Mouse (Mus musculus) retina, postnatal 1 day (tissue): ENCODE measurements at regions not wholly inside any gene's neighbourhood (a gene's known extent, or its start where the extent isn't known, plus 50 kb on each side); places are given as distances from the start of the nearest gene placed in this dataset.

Experiments used
- DNase-seq: peaks from one replicate; pipeline ENCODE4 v3.0.0-alpha.2; 2012

DNA sequence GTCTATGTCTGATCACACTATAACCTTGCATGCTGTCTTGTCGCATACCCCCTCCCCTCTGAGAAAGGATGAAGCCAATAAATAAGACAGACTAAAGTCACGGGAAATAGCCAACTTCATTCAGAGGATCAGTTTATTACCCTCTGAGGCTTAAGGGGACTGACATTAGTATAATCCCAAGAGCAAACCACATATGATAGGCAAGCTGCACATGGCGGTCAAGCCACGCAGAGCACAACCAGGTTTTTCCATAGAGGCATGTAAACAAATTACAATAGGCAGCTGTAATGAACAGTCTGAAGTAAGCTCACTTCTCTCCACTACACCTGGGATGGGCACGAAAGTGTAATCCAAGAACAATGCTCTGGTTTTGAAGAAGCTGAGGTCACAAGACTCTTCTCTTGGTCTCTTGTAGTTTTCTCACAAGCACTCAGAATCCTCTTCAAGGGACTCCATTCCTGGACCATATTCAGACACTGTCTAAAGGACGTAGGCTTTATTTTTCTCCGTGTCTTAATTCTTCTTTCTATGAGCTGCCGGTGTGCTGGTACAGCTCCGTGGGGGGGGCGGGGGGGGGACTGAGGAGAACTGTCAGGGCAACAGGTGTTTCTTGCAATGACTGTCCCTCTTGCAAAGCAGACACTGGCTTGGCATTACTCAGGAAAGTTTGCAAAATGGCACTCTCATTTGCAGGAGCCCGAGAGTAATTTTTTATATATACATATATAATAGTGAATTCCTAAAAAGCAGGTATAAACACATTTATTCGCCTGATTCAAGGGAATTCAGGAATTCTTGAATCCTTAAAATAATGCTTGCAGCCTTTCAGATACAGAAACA, 118.4 kb upstream of the Itga4 start:
- DNase-seq, result no peak

DNA sequence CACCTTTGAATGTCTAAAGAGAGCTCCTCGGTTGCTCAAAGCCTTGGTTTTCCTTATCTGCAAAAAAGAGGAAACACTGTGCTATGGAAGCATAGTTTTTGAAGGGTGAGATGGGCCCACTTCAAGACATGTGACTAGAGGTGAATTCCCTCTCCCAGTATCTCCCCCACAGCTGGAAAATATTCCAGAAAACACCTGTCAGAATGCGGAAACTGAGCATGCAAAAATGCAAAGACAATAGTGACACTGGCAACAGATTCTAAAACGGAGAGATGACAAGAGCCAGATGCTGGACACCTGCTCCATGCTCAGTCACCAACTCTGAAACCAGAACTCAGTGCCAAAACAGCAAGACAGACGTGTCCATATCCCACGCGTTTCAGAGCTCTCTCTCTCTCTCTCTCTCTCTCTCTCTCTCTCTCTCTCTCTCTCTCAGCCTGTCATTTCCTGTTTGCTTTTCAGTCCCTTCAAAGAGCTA, 117.5 kb upstream of the Itga4 start:
- no peak for DNase-seq

DNA sequence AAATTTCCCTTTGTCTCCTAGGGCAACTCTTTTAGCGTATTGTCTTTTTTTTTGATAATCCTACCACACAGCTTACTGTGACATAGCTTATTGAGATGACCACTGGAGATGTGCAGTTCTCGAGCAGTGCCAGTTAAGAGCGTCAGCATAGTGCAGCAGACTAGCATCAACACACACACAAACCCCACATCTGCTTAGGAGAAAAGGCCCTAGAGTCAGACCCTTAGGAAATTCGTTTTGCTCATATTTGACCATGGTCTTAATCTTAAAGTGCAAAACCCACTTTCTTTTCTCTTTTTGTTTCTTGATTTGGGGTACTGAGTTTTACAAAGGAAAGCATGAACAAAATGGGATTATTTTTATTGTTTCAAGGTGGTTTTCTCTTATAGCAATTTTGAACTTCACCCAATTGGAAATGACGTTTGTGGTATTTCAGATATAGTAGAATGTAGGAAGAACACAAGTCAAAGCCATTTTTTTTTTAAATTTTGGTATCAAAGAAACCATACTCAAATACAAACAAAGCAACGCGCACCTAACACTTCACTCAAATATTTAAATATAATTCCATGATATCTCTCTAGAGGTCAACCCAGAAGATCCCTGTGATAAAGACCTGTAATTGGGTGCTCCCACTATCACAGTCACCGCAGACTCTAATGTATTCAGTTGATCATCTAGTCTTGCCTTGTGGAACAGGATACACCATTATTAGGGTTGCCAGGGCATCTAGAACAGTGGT, 116.7 kb upstream of the Itga4 start:
- DNase-seq, result no peak

DNA sequence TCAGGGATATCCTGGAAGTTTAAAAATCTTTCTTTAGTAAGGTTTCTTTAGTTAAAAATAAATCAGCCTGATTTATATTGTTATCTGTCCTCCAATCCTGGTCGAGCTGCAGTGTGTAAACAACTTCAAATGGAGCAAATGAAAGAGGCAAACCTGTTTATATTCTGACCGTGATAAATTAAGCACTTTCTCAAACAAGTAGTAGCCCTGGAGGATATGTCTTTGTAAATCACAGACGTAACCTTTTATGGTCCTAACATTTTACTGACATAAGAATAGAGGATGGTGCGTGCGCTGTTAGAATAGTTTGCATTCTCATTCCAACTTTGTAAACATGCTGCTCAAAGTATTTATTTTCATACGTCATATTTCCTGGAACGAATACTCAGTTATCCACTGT, 113.3 kb upstream of the Itga4 start:
- no peak for DNase-seq

DNA sequence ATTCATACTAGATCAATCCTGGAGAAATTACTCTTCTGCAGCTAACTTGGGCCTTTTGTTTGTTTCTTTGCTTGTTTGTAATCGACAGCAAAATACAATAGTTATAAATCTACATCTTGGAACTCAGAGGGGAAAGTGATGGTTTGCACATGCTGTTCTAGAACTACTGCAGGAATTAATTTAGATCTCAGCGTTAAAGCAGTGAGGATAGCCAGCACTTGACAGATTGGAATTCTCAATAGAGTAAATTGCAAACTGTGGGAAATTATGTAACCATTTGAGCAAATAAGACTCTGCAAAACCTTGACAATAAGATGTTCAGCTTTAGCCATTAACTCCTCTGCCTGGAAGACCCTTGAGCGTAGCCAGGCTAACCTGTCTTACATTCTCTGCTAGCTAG, 112.0 kb upstream of the Itga4 start:
- DNase-seq, result no peak

DNA sequence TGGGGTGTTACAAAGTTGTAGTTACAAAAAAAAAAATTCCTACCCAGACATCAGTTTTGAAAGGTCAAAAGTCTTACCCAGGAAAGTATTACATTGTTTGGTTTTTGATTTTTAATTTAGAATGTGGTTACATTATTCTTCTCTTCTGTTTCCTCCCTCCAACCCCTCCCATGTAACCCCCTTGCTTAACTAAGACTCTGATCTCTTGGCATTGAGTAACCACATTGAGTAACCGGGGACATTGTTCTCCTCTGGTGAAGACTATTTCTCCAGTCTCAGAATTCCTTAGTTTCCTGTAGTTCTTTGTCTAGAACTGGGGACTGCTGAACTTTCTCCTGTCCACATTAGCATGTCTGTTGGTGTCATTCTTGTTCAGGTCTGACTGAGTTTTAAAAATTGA, 109.3 kb upstream of the Itga4 start:
- no peak for DNase-seq

DNA sequence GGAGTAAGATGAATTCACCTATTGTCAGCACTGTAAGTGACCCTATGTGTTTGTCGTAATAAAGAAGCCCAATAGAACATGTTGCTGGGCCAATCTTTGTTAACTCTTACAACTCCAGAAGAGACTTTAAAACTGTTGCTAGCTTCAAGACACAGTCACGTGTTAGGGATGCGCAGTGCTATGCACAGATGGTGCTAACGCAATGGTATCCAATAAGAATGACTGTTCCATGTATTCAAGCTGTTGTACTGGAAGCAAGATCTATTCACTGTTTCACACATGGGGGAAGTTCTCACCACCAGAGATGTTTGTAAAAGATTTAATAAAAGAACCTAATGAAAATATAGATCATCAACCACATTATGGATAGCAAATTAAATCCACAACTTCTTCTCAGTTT, 108.7 kb upstream of the Itga4 start:
- no peak for DNase-seq

DNA sequence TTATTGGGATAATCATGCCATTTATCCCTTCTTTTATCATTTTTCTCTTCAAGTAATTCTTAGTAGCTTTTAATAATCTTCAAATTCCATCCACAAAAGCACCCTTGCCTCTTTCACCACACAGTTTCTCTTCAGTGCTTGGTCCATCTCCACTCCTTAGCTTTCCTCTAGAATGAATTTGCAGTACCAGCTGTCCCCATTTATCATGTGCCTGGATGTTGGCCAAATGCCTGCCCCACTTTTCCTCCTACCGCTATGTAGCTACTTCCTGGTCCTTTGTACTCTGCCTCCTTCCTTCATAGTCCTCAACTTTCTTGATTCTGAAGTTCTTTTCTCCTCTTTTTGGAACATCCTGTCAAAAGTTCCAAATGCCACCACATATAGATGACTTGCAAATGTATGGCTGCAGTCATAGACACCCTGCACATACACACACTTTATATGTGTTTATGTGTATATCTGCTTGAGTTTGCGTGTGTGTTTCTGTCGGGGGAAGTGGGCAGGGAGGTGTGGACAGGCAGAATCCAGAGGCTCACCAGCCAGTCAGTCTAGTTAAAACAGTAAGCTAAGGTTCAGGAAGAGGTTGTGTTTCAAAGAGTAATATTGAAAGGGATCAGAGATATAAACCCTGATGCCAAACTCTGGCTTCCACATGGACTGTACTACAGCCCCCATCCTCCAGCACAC, 106.1 kb upstream of the Itga4 start:
- DNase-seq, result peak; percentile 80

DNA sequence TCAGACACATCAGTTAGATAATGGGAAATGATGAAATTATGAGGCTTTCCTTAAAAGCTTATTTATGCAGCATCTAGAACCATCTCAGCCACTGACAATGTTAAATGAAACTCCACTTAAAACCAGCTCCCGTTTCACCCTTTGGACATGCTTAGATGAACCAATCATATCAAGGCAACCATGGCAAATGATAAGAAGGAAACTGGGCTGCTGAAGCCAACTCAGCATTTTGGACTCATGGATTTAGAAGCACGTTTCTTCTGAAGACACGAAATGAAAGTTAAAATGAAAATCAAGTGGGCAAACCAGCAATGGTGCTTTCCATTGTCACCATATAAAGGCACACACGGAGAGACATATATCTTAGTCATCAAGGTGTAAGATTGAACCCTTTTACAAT, 103.6 kb upstream of the Itga4 start:
- no peak for DNase-seq

DNA sequence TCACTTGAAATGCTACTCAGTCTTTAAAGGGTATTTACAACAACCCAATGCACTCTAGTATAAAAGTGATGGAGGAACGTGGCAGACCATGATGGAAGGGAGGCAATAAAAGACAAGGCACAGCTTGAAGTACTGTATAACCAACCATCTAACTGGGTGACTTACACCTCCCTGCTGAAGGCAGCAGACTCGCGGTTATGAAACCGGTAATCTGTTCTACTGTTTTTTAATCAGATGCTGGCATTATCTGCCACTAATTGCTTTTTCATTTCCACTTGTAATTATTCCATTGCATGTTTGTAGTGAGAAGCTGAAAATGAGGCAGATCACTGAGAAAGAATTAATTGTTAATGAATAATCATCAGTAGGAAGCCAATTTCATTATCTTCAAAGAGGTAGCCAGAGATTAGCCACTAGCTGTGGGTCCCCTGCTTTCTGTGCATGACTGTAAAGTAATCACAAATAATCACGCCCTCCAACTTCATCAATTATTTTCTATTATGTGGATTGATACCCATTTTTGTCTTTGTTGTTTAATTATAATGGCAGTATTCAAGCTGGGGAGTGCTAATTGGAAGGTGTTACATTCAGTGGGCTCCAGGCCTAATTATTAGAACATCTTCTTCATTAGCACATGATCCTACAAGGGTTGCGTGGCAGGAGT, 103.1 kb upstream of the Itga4 start:
- peak; percentile 57 for DNase-seq

DNA sequence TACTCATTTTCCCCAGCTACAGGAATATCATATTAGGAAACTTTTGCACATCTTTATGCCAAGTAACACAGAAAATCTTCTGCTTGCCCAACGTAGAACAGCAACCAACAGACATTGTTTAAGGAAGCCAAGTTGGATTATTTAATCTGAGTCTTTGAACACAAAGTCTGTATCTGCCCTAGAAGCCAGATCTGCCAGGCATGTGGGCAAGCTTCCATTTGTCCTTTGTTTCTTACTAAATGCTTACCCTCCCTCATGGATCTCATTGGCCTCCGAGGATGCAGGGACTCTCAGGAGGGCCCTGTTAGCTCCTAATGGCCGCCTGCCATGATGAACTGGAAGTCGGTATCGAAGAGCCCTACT, 102.5 kb upstream of the Itga4 start:
- peak; percentile 32 for DNase-seq

DNA sequence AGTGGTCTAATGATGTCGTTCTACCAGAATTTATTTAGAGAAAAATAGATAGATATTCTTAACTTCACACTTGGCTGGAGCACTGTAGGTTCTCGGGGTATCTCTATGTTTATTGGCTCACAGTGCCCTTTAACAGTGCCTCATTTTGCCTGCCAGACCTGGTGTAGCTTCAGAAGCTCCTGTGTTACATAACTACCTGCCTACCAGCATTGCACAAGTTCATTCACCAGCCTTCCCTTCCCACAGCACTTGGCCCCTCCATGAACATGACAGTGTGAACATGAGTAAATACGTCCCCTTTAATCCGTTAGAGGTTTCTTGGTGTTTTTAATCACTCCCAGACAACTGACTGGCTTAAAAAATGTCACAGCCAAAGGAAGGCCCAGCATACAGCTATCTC, 102.2 kb upstream of the Itga4 start:
- DNase-seq, result no peak

DNA sequence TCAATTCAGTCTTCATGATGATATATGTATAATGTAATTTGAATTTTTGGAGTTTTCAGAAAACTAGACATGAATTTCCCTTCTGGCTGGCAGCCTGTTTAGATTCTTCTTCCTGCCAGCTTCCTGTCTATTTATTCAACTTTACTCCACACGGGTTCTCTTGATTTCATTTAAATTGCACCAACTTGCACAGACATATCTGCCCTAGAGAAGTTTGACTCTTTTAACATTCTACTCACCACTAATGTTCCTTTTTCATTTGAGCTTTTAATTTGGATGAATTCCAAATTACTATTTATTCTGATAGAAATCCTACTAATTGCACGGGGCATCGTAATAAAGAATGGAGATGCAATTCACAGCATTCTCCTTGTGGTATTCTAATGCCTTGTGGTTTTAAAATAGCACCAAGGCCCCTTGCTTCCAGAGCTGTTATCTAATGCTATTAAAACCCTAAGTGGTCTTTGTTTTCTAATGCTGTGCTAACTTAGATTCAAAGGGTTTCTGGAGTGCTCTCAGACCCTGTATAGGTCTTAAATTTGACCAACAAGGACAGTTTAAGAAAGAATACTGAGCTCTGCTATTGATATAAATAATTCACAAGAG, 96.7 kb upstream of the Itga4 start:
- no peak for DNase-seq

DNA sequence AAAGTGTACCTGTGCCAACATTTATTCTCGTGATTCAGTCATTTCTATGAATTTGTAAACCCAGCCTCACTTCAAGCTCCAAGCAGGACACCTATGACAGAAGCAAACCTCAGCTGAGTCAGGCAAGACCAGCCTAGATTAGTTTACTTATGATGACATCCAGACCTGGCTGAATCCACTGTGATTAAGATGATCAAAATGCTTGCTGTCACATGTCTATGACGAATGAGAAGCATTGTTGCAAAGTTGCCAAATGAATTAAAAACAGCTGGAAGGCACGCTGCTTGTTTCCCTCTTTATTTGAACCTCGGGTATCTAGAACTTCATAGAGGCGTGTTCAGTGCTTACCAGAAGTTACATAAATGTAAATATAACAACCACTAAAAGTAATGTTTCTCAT, 95.9 kb upstream of the Itga4 start:
- DNase-seq, result no peak

DNA sequence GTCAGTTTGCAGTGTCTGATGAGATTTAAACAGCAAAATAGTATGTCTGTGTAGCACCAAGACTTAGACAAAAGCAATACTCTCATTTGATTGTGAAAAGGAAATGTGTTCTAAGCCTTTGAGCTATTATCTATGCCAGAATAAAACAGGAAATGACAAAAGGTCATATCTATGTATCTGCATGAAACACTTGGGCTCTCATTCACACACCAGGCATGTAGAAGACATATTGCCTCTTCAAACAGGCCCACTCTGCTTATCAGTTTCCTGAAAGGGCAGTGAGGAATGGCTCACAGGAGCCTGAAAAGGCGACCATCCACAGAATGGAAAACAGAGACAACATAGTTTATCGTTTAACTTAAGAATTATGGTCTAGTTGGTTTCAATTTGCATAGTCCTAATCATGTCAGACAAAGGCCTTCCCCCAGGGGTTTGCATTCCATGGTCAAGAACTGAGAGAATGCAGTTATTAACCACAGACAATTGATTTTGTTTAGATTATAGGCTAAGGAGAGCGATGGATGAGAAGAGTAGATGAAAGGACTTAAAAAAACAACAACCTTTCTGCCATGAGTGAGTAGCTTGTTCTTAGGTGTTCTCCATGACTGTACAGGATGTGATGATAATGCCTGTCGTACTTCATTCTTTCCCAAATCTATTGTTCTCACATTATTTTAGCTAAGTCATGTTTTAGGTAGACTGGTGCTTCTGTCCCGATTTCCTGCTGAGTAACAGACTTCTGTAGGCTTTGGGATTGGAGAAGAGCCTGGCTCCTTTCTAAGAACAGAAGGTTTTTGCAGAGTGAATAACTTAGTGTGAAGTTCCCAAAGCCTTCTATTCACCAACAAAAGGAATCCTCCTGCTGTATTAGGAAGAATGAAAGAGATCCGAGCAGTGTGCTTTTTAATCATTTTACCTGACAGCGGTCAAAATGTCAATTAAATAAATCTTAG, 82.0 kb upstream of the Itga4 start:
- DNase-seq, result peak; percentile 35

DNA sequence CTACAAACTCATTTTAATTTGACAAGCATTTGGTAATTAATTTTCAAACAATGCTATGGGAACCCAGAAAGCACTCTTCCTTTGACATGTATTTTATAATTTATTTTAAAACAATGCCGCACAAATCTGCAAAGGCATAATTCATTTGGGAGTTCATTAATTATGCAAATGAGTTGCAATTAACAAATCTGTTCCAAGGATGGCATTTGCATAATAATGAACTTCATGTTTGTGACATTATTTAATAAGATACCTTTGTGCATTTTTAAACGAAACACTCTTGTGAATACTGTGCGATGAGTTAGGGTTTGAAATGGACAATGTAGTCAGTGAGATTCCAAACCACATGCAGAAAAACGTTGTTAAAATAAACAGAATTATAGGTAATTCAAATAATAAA, 80.9 kb upstream of the Itga4 start:
- DNase-seq, result peak; percentile 53

DNA sequence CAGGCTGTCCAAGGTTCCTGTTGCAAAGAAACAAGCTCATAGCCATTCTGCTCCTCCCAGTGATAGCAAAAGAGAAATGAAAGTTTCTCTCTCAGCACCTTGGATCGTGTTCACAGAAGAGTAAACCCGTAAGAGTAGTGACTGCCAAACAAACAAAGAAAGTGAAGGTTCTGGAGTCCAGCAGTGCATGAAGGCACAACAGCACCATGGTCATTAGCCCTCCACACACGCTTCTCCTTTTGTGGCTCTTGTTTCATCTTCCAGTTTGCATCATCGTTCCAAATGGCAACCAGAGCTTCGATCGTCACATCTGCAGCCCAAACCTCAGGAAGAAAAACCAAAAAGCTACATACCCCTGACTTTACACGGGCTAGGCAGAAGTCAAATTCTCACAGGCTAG, 74.4 kb upstream of the Itga4 start:
- no peak for DNase-seq

DNA sequence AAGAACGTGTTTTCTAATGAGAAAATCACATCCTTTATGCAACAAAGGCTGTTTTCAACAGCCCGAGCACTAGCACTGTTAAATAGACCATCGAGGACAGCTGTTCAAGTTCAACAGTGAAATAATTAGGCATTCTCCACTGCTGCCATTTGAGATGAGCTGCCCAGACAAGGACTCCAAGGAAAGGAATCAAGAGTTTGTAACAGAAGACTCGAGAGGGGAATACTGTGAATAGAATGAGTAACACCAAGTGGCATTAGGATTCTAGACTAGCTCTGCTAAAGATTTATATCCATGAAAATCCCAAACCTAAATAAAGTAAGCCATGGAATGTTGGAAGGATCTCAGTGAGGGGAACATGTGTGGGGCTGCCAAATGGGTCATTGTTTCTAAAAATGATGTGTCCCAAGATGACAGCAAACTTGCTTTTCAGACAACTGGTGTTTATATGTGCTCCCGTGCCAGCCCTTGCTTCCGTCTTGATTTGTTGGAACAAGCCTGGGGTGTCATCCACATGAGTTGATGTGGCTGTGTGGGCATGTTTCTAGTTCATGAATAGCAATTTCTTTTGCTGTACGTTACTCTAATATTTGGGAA, 72.1 kb upstream of the Itga4 start:
- DNase-seq, result no peak

DNA sequence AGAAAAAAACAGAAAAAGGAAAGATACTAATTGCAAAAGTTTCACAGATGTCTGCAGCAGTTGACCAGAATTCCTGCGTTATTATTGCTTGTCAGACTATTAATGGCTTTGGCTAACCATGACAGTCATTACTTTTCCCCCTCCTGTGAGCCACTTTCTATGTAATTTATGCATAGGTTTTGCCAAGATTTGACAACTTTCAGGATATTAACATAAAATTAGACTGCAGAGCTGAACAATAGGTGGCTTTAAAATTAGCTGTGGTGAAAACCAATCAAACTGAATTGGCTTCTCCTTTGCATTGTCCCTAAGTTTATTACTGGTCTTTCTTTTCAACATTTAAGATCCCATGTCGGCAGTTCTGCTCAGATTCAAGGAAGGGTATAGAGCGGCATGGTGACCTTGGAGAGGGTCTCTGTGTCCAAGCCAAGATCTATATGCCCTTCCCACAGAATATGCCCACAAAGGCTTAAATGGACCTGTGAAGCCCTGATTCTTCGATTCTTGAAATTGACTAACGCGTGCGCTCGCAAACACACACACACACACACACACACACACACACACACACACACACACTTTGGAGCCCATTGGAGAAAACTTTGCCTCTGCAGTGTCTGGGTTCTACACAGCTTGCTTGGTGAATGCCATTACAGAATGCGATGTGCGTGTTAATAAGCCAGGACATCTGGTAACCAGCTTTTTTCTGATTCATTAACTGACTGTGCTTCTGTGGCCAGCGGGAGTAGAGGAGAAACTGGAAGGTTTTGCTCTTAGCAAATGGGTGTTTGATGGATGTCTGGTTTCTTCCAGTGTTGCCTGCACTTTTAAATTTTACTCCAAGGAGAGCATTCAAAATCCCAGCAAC, 69.8 kb upstream of the Itga4 start:
- DNase-seq, result peak; percentile 34

DNA sequence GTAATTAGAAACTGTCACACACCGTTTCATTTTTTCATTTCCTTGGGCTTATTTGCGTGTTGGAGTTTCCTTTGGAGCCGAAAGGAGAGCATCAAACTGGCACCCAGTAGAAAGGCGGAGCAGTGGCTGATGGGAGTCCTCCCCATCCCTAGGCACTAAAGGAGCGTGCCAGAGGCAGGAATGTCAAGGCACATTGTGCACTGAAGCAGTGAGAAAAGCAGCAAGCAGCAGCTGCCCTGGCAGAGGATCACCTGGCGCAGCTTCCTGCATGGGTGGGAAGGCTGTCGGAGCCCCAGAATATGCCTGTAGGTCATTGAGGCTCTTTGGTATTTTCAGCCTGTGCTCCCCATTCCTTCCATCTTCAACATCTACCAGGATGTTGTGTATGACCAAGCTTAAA, 68.3 kb upstream of the Itga4 start:
- peak; percentile 42 for DNase-seq
